Mouse (Mus musculus) thymus, postnatal 10 days (tissue): Measurements from ENCODE around the gene Hs6st1.
"Not testable (repeated sequence)": the region's sequence is repeated elsewhere in the genome, so short reads cannot be mapped to it uniquely, and the experiment has no call there.

Experiments
- DNase-seq, 2 experiments: peaks; one replicate each; pipeline ENCODE4 v3.0.0; 2021; ENCODE audit warnings: low spot score in 2 of 2

Hs6st1 gene

GRCm38 (mm10) chr1:36068076-36068475, at the start of gene Hs6st1:
Hs6st1 (plus strand) TSS chr1:36068400.
- peak; percentile 85 to 91 for DNase-seq

- no peak for DNase-seq
Measured at GRCm38 (mm10) chr1:36018617-36019016, 49.6 kb upstream of the Hs6st1 start.

DNA sequence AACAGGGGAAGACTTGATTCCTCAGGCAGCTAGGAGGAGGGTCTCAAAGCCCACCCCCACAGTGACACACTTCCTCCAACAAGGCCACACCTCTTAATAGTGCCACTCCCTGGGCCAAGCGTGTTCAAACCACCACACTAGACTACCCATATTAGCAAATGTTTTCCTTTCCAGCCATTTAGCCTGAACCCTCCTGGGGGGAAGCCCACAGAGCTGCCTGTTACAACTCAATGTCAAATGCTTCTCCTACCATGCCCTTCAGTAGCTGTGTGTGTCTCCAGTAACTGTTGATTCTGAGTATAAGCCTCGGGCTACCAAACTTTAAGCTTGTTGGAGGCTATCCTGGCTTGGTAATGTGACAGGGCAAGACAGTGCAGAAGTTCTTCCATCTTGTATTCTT, 49.0 kb upstream of the Hs6st1 start:
- no peak for DNase-seq

DNA sequence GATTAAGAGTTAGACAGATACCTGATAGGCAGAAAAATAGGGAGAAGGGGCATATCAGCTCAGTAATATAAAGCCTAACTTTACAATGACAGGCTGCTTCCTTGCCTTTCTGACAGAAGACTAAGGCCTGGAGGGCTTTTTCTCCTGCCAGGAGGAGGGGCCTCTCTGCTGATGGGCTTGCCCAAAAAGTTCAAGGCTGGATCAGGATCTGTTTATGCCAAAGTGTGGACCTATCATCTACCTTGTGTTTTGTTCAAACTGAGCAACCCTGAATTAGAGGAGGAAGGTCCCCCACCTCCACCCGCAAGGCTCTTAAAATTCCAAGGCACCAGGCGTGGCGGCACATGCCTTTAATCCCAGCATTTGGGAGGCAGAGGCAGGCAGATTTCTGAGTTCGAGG, 47.9 kb upstream of the Hs6st1 start:
- no peak for DNase-seq

GRCm38 (mm10) chr1:36030421-36030821, 37.8 kb upstream of the Hs6st1 start:
- no peak for DNase-seq

DNA sequence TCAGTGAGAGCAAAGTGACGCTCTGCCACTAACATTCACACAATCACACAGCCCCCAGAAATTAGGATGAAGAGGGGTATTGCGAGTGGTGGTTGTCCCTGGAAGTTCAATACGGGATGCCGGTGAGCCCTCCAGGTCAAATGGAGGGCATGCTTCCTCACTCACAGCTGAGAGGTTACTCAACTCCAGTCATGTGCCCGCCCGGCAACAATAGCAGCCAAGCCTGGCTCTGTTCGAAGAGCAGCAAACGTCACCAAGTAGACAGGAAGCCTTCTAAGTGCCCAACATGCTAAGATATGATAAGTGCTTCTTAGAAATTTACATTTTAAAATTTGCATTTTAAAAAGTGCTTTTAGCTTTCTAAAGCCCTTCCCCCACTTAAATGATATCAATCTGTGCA, 29.4 kb upstream of the Hs6st1 start:
- peak in 1 of 2 experiments; percentile 1 for DNase-seq

DNA sequence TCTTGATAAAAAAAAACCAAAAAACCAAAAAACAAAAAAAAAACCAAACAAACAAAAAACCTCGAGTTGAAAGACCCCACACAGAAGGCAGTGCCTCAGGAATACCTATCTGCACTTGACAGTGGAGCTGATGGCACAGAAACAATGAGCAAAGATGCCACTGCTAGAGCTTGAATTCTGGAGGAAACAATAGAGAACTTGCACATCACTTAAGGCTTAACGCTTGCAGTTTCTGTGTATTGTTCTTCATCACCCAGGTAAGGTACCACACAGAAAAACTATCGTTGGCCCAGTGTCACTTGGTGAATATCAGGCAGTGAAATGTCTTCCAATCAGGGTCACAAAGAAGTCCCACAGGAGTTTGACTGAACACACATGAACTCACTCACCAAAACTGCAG, 26.1 kb upstream of the Hs6st1 start:
- DNase-seq: peak in 1 of 2 experiments; percentile 1

DNA sequence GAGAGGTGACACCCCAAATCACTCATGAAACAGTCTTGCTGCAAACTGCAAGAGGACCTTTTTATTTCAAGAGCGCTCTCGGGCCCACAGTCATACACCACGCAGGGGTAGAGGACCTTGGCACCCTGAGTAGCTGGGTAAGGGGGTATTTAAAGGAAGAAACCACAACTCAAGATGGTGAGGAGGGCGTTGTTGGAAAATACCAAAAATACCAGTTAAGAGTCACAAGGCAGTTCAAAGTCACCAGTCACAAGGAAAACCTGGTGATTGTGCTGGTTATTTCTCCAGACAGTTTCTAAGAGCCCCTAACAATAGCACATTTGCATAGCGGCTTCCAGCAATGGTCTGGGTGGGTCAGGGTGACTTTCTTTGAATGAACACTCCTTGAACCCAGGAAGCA, 24.4 kb upstream of the Hs6st1 start:
- DNase-seq: not testable (repeated sequence)

- DNase-seq: no peak
Measured at GRCm38 (mm10) chr1:36044288-36044687, 23.9 kb upstream of the Hs6st1 start.

DNA sequence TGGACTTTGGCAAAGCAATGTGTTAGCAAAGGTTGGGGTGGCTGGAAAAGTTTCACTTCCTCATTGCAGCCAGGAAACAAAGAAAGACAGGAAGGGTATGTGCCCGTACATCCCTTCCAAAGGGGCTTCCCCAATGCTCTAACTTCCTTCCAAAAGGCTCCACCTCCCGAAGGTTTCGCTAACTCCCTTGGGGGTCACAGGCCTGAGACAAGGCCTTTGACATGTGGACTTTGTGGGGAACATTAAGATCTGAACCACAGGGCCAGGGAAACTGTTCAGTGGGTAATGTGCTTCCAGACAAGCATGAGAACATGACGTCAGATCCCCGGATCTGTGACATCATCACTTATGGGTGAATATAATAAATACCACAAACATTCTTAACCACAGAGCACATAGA, 15.5 kb upstream of the Hs6st1 start:
- DNase-seq: peak in 1 of 2 experiments; percentile 2

DNA sequence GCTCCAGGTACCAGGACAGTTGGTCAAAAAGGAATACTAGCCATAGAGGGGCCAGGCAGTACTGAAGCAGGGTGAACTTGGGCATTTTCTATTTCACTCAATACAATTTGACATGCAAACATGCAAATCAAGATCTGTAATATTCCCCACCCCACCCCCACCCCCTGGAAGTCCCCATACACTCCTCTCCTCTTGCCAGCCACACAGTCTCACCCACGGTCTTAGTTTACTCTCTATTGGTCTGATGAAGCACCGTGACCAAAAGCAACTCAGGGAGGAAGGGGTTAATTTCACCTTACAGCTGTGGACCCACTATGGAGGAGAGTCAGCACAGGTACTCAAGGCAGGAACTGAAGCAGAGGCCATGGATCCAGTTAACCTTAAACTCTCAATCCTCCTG, 14.6 kb upstream of the Hs6st1 start:
- peak in 1 of 2 experiments; percentile 1 for DNase-seq

- DNase-seq: no peak
Measured at GRCm38 (mm10) chr1:36054182-36054966, 13.8 kb upstream of the Hs6st1 start.

DNA sequence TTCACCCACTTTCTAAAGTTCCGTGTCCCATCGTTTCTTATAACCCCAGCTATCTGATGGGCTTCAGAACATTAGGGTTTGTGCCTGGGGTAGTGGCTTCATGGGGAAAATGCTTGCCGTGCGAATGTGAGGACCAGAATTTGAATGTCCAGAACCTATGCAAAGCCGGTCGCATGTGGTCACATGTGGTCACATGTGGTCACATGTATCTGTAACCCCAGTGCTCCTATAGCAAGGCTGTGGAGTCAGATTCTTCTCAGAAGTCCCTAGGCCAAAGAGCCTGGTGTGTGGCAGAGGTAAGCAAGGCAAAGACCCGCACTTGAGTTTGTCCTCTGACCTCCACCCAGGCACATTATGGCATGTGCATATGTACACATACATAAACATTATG, 13.2 kb upstream of the Hs6st1 start:
- DNase-seq: peak in 1 of 2 experiments; percentile 2

- no peak for DNase-seq
Measured at GRCm38 (mm10) chr1:36059351-36059750, 8.8 kb upstream of the Hs6st1 start.

- DNase-seq: no peak
Measured at GRCm38 (mm10) chr1:36059959-36060953, 7.9 kb upstream of the Hs6st1 start.

DNA sequence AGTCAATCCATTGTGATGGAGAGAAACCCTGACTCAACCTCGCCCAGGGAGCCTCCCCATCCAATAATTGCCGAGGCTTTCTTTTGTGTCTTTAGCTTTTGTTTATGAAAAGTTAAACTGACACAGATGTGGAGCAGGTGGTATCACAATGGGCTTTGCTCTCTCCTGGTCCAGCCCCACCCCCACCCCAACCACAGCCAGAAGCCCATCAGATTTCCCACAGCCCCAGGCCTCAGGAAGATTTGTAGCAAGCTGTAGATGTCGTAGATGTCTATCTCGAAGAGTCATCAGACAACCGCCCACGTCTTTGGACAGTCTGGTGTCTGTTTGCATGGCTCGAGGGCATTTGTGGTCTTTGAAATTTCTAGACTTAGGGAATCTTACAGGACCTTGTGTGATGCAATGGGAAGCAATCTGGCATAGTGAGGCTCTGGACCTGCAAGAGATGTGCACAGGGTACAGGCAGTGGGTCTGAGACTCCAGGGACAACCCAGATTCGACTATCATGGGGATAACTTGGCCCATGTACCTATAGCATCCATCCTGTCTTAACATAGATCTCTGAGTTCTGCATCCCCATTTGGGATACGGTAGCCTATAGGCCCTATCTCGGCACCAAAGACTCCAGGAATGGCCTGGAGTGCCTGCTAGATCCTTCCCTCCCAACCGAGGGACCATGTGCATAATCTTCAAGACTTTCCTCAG, 6.8 kb upstream of the Hs6st1 start:
- DNase-seq: no peak

- DNase-seq: no peak
Measured at GRCm38 (mm10) chr1:36062088-36062805, 6.0 kb upstream of the Hs6st1 start.

DNA sequence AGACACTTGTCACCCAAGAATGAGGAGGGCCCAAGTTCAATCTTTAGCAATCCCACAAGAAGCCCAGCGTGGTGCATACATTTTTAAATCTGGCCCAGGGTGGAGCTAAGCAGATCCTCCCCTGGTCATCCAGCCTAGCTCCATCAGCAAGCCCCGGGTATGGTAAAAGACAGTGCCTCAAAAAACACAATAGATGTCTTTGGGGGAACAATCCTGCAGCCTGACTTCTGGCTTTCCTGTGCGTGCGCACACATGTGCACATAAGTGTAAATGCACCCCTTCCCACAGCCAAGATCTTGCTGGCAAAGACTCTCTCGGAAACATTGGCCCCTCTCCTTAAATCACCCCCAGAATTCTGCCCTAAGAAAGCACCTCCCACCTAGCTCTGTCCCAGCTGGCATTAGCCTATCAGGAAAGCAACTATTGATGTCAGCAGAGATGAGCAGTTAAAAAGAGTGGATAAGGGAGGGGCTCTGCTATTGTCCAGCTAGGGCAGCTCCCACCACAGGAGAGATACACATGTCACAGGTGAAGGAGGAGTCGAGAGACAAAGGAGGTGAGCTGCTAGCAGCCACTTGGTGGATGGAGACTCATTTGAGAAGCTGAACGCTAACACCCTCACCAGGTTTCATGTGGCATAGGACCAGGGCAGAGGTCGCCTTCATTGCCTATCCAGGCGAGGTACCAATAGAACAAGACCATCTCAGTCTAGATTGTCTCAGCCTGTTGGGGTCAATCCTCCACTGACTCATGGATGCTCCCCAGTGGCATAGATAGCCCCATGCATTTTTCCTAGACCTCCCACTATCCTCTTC, 5.2 kb upstream of the Hs6st1 start:
- no peak for DNase-seq

DNA sequence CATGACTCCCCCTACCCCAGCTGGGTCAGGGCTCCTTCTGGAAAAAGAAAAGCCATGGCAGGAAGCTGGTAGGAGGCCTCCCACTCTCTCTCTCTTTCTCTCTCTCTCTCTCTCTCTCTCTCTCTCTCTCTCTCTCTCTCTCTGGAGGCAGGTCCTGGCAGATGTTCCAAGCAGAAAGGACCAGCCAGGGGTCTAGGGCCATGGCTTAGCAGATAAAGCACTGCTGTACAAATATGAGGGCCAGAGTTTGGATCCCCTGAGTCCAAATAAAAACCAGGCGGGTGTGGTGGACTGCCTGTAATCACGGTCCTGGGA, 4.6 kb upstream of the Hs6st1 start:
- no peak for DNase-seq

- no peak for DNase-seq
Measured at GRCm38 (mm10) chr1:36064223-36064622, 4.0 kb upstream of the Hs6st1 start.
